Mouse (Mus musculus): Measurements from ENCODE around the gene Cdkal1.

DNA sequence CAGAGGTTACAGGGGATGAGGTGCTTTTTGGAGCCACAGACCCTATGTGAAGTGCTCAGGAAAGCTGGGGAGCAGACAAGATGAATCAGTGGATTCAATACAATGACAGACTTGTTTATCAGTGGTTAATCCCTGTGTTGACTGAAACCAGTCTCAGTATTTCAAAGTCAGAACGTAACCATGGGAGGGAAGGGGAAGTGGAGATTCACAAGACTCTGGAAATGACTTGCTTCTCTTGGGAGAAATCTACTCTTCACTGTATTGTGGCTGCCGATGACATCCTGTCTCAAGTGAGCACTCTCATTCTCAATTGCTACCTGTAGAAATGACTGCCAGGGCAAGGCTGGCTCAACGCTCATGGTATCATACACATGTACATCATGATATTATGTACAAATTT, 371.5 kb downstream of the Cdkal1 start:
- no peak for TF ChIP-seq CTCF (IDR thresholded peaks at IDR 0.05; ENCODE audit: low read depth, low read length)
- TF ChIP-seq POLR2A (IDR thresholded peaks at IDR 0.05; ENCODE audit: borderline replicate concordance, low read depth, low read length), result no peak

All from bone marrow macrophage, adult 2 months (primary cell).